Mouse (Mus musculus) G1E (cell line): ENCODE data around the gene Hs6st3.

Experiments used
- CTCF ChIP-seq: IDR thresholded peaks from 2 replicates; pipeline ENCODE4 v1.5.1; 2012; ENCODE audit warnings: low read depth, low read length, inconsistent platforms, mixed read lengths
- GATA1 ChIP-seq: IDR thresholded peaks from 2 replicates; pipeline ENCODE4 v1.6.1; 2012; ENCODE audit warnings: borderline replicate concordance, low read length, inconsistent platforms, mixed read lengths
- POLR2AphosphoS5 ChIP-seq: IDR thresholded peaks from 2 replicates; pipeline ENCODE4 v1.6.1; 2012; ENCODE audit warnings: low read depth, low read length, inconsistent platforms; ENCODE audit not compliant: insufficient replicate concordance
- TAL1 ChIP-seq: conservative IDR thresholded peaks from 2 replicates; pipeline ENCODE4 v1.6.1; 2012; ENCODE audit warnings: low read depth, low read length, inconsistent platforms, mixed read lengths

- no peak for TF ChIP-seq CTCF
- no peak for TF ChIP-seq TAL1
- TF ChIP-seq GATA1 = no peak
- TF ChIP-seq POLR2AphosphoS5 = no peak
These were observed 623.2 kb downstream of the Hs6st3 start for GRCm38 (mm10) chr14:119761376-119761775.
